In genomic region chr13:108273456-108273855, GRCm38 (mm10) we compare ENCODE assay signal across 13 mouse cellular contexts. TPM values are rescaled to one million over a fixed set of nuclear protein-coding genes. Genes with fewer than 3 reads are reported as not detected.
DNase-seq lines count a peak whose midpoint lies in the region; ATAC-seq lines count a peak whose summit lies in the region.
"Had no signal": no experiment of that assay in that cellular context is flagged by ENCODE, and none has a peak within 500 bp of the region (broad histone marks: within the 10 kb centered on the region; RNA-seq: fewer than 3 reads in every experiment).

No protein-coding gene starts in this region.

- H3K4me1 ChIP-seq in hindbrain, embryonic 16.5 days (ENCODE audit: control insufficient read depth, insufficient read depth, low read depth, low read length), result no peaks in the 10 kb centered on the region; the same call in 1 of the 2 replicates
- H3K4me1 ChIP-seq in hindbrain, embryonic 14.5 days (replicated peaks; ENCODE audit: control insufficient read depth, insufficient read depth, low read length), result no peaks in the 10 kb centered on the region
- H3K4me1 ChIP-seq in neural tube, embryonic 11.5 days (ENCODE audit: control insufficient read depth, insufficient read depth, low read length), result no peaks in the 10 kb centered on the region
- peaks cover 10% of the 10 kb centered on the region for H3K4me1 ChIP-seq in limb, embryonic 11.5 days (ENCODE audit: control insufficient read depth, insufficient read depth, low read length)
- peaks cover 13% of the 10 kb centered on the region for H3K4me1 ChIP-seq in neural tube, embryonic 13.5 days (replicated peaks)
- H3K4me1 ChIP-seq: liver, embryonic 13.5 days had no signal

- H3K4me3 ChIP-seq in hindbrain, embryonic 16.5 days (ENCODE audit: low read length), result no peak overlapping the region
- H3K4me3 ChIP-seq in hindbrain, embryonic 14.5 days (replicated peaks; ENCODE audit: low read length), result no peak overlapping the region
- no peak overlapping the region for H3K4me3 ChIP-seq in neural tube, embryonic 11.5 days (ENCODE audit: low read depth, low read length)
- H3K4me3 ChIP-seq in limb, embryonic 11.5 days (ENCODE audit: low read depth, low read length), result no peak overlapping the region
- H3K4me3 ChIP-seq in neural tube, embryonic 13.5 days, result no peak overlapping the region
- H3K4me3 ChIP-seq: heart, embryonic 10.5 days; hindbrain, embryonic 10.5 days; left cerebral cortex, adult 2 months; liver, embryonic 13.5 days had no signal

- no peaks in the 10 kb centered on the region for H3K27me3 ChIP-seq in hindbrain, embryonic 16.5 days (replicated peaks; ENCODE audit: control insufficient read depth, insufficient read depth, low read length)
- H3K27me3 ChIP-seq in hindbrain, embryonic 14.5 days (ENCODE audit: control insufficient read depth, insufficient read depth, low read length), result no peaks in the 10 kb centered on the region
- no peaks in the 10 kb centered on the region for H3K27me3 ChIP-seq in neural tube, embryonic 11.5 days (ENCODE audit: control insufficient read depth, insufficient read depth, low read length)
- H3K27me3 ChIP-seq in limb, embryonic 11.5 days (ENCODE audit: control insufficient read depth, insufficient read depth, low read length), result no peaks in the 10 kb centered on the region
- H3K27me3 ChIP-seq in neural tube, embryonic 13.5 days, result no peaks in the 10 kb centered on the region
- H3K27me3 ChIP-seq: liver, embryonic 13.5 days had no signal

- H3K9ac ChIP-seq in hindbrain, embryonic 16.5 days (ENCODE audit: low read depth, low read length), result no peak overlapping the region
- H3K9ac ChIP-seq in hindbrain, embryonic 14.5 days, result no peak overlapping the region
- H3K9ac ChIP-seq in neural tube, embryonic 11.5 days (ENCODE audit: low read length), result no peak overlapping the region
- H3K9ac ChIP-seq in limb, embryonic 11.5 days (ENCODE audit: low read length), result no peak overlapping the region
- H3K9ac ChIP-seq in neural tube, embryonic 13.5 days, result no peak overlapping the region
- H3K9ac ChIP-seq: liver, embryonic 13.5 days had no signal

- 0 out of 2 replicates have a peak overlapping the region, but pooled peaks have one; percentile 2 for H3K4me2 ChIP-seq in hindbrain, embryonic 16.5 days (ENCODE audit: low read length)
- H3K4me2 ChIP-seq in hindbrain, embryonic 14.5 days (replicated peaks), result no peak overlapping the region
- no peak overlapping the region for H3K4me2 ChIP-seq in neural tube, embryonic 11.5 days (ENCODE audit: low read depth)
- peak overlapping the region; percentile 27; the same call in 1 of the 2 replicates for H3K4me2 ChIP-seq in limb, embryonic 11.5 days (ENCODE audit: low read depth, severe bottlenecking)
- peak overlapping the region; percentile 26 for H3K4me2 ChIP-seq in neural tube, embryonic 13.5 days
- H3K4me2 ChIP-seq: liver, embryonic 13.5 days had no signal

- H3K27ac ChIP-seq in hindbrain, embryonic 16.5 days (ENCODE audit: low read depth, low read length), result no peak overlapping the region
- H3K27ac ChIP-seq in hindbrain, embryonic 14.5 days, result no peak overlapping the region
- no peak overlapping the region for H3K27ac ChIP-seq in neural tube, embryonic 11.5 days (ENCODE audit: low read depth, low read length)
- H3K27ac ChIP-seq in limb, embryonic 11.5 days (replicated peaks; ENCODE audit: low read depth, low read length), result peak overlapping the region; percentile 64
- no peak overlapping the region for H3K27ac ChIP-seq in neural tube, embryonic 13.5 days (replicated peaks)
- H3K27ac ChIP-seq: heart, embryonic 10.5 days; hindbrain, embryonic 10.5 days; left cerebral cortex, adult 2 months; liver, embryonic 13.5 days had no signal

- no peak for DNase-seq in hindbrain, embryonic 14.5 days (ENCODE audit: low spot score)
- no peak for DNase-seq in neural tube, embryonic 11.5 days (ENCODE audit: low spot score)
- no peak for DNase-seq in neural tube, embryonic 10.5 days (ENCODE audit: extremely low spot score, low spot score)
- DNase-seq in limb, embryonic 11.5 days (ENCODE audit: low spot score), result no peak
- no peak for DNase-seq in ovary, adult 18-20 months (ENCODE audit: low spot score)
- DNase-seq: adrenal gland, postnatal 14 days; gastrocnemius, postnatal 10 days; liver, embryonic 13.5 days had no signal

- ATAC-seq in hindbrain, embryonic 16.5 days, result no peak
- no peak for ATAC-seq in hindbrain, embryonic 14.5 days (ENCODE audit: low FRiP score)
- peak; percentile 56; the same call in 1 of the 2 replicates for ATAC-seq in neural tube, embryonic 11.5 days (ENCODE audit: insufficient read depth, low FRiP score, low TSS enrichment)
- peak; percentile 4; the same call in 1 of the 2 replicates for ATAC-seq in limb, embryonic 11.5 days (ENCODE audit: insufficient number of reproducible peaks, low FRiP score, low TSS enrichment, low read depth)
- no peak for ATAC-seq in neural tube, embryonic 13.5 days (ENCODE audit: low read depth)

- no peaks in the 10 kb centered on the region for H3K9me3 ChIP-seq in hindbrain, embryonic 16.5 days (ENCODE audit: control insufficient read depth, low read length)
- no peaks in the 10 kb centered on the region for H3K9me3 ChIP-seq in hindbrain, embryonic 14.5 days (ENCODE audit: control insufficient read depth, low read length)
- H3K9me3 ChIP-seq in neural tube, embryonic 11.5 days (ENCODE audit: control insufficient read depth, low read length), result no peaks in the 10 kb centered on the region
- H3K9me3 ChIP-seq in limb, embryonic 11.5 days (ENCODE audit: control insufficient read depth, low read length), result no peaks in the 10 kb centered on the region
- H3K9me3 ChIP-seq in neural tube, embryonic 13.5 days, result no peaks in the 10 kb centered on the region
- H3K9me3 ChIP-seq: heart, embryonic 10.5 days; hindbrain, embryonic 10.5 days; liver, embryonic 13.5 days had no signal

- WGBS in hindbrain, embryonic 16.5 days, result 39% methylated on average over 5 of the region's 5 CpGs
- WGBS in hindbrain, embryonic 14.5 days, result 50% methylated on average over 5 of the region's 5 CpGs
- 28% methylated on average over 5 of the region's 5 CpGs for WGBS in neural tube, embryonic 11.5 days
- WGBS in limb, embryonic 11.5 days, result 35% methylated on average over 5 of the region's 5 CpGs
- 29% methylated on average over 5 of the region's 5 CpGs for WGBS in neural tube, embryonic 13.5 days

- H3K36me3 ChIP-seq in hindbrain, embryonic 16.5 days (ENCODE audit: control insufficient read depth, insufficient read depth, low read length), result no peaks in the 10 kb centered on the region
- no peaks in the 10 kb centered on the region for H3K36me3 ChIP-seq in hindbrain, embryonic 14.5 days (replicated peaks; ENCODE audit: control insufficient read depth, insufficient read depth)
- H3K36me3 ChIP-seq in neural tube, embryonic 11.5 days (ENCODE audit: control insufficient read depth, insufficient read depth, low read length), result no peaks in the 10 kb centered on the region
- no peaks in the 10 kb centered on the region for H3K36me3 ChIP-seq in limb, embryonic 11.5 days (ENCODE audit: control insufficient read depth, insufficient read depth, low read length)
- no peaks in the 10 kb centered on the region for H3K36me3 ChIP-seq in neural tube, embryonic 13.5 days
- H3K36me3 ChIP-seq: heart, embryonic 10.5 days; hindbrain, embryonic 10.5 days; liver, embryonic 13.5 days had no signal

RNA-seq across cellular contexts. Expression of gene Depdc1b, which starts 42.7 kb away (rescaled TPM):
- polyA plus RNA-seq in hindbrain, embryonic 16.5 days (2015; fragmentation: Nextera tagmentation; extraction: Ambion mirVana), result 1.7 and 2.0 TPM in 2 replicates
- polyA plus RNA-seq in hindbrain, embryonic 14.5 days (2014; fragmentation: Nextera tagmentation; extraction: Ambion mirVana), result 2.2 and 2.6 TPM in 2 replicates
- polyA plus RNA-seq in neural tube, embryonic 11.5 days (2014; fragmentation: Nextera tagmentation; extraction: Ambion mirVana), result 12.3 and 14.8 TPM in 2 replicates
- polyA plus RNA-seq in limb, embryonic 11.5 days (2014; fragmentation: Nextera tagmentation; extraction: Ambion mirVana), result 18.0 and 18.9 TPM in 2 replicates
- 2.5 and 3.2 TPM in 2 replicates for polyA plus RNA-seq in neural tube, embryonic 13.5 days (2015; fragmentation: Nextera tagmentation; extraction: Ambion mirVana)

RNA-seq across cellular contexts. Expression of gene Elovl7, which starts 59.3 kb away (rescaled TPM):
- 4.1 and 5.0 TPM in 2 replicates for polyA plus RNA-seq in hindbrain, embryonic 16.5 days (2015; fragmentation: Nextera tagmentation; extraction: Ambion mirVana)
- 2.5 and 3.0 TPM in 2 replicates for polyA plus RNA-seq in hindbrain, embryonic 14.5 days (2014; fragmentation: Nextera tagmentation; extraction: Ambion mirVana)
- polyA plus RNA-seq in neural tube, embryonic 11.5 days (2014; fragmentation: Nextera tagmentation; extraction: Ambion mirVana), result 0.81 and 1.2 TPM in 2 replicates
- polyA plus RNA-seq in limb, embryonic 11.5 days (2014; fragmentation: Nextera tagmentation; extraction: Ambion mirVana), result 0.91 and 1.5 TPM in 2 replicates
- 2.2 and 2.5 TPM in 2 replicates for polyA plus RNA-seq in neural tube, embryonic 13.5 days (2015; fragmentation: Nextera tagmentation; extraction: Ambion mirVana)

Comparison
In these comparisons a context has a peak if more than half of its experiments do, and no peak if none do; other contexts are left out.
1. ATAC-seq: peak in neural tube, embryonic 11.5 days (single experiment) and limb, embryonic 11.5 days (single experiment); none in hindbrain, embryonic 16.5 days (single experiment), hindbrain, embryonic 14.5 days (single experiment) and neural tube, embryonic 13.5 days (single experiment).
2. H3K4me2 ChIP-seq: peak in hindbrain, embryonic 16.5 days (single experiment), limb, embryonic 11.5 days (single experiment) and neural tube, embryonic 13.5 days (single experiment); none in hindbrain, embryonic 14.5 days (single experiment) and neural tube, embryonic 11.5 days (single experiment).